Mouse (Mus musculus): ENCODE results near the gene Slc50a1.

The Slc50a1 gene

DNA sequence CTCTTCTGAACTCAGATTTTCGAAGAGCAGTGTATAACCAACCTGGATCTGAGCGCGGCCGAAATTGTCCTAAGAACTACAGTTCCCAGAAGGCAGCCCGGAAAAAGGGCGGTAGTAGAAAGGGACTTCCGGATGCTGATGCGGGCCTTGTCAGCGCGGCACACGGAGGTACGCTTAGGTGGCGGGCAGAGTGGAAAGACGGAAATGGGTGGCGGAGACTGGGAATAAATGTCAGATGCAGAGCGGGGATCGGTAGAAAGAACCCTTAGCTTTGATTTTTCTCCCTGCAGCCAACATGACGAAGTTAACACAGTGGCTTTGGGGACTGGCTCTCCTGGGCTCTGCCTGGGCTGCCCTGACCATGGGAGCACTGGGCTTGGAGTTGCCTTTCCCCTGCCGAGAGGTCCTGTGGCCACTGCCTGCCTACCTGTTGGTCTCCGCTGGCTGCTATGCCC lies 3.9 kb downstream of the Slc50a1 start:
- DNase-seq (ENCODE audit: low spot score in 2 of 2): peak; percentile 85

DNA sequence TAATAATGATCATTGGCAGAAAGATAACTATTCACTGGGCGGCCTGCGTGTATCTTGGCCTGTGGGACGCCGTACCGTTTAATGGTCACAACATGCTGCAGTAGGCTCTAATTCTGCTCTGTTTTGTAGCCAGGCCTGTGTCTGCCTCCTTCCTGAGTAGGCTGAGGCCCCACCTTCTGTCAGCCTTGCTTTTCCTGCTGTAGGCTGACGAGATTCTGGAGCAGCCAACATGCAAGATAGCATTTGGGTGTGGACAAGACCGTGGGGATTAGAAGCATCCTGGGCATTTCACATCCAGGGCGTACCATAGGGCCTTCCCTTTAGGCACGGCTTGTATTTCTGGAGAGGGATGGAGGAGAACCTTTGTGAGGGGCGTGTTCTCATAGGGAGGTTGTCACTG lies 8.0 kb downstream of the Slc50a1 start:
- DNase-seq (ENCODE audit: low spot score in 2 of 2): no peak

DNA sequence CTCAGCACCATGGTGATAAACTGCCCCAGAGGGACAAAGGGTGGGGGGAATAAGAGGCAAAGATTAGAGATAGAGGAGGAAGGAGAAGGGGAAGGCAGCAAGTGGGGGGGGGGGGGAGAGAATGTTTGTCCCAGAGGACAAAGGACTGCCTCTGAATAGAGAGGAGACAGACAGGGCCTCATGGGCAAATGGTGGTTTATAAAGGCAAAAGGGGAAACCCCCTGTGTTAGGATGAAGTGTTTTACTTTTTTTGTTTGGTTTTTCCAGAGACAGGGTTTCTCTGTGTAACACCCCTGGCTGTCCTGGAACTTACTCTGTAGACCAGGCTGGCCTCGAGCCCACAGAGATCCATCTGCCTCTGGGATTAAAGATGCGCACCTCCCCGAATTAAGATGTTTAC lies 10.2 kb downstream of the Slc50a1 start:
- DNase-seq (ENCODE audit: low spot score in 2 of 2): no peak

DNA sequence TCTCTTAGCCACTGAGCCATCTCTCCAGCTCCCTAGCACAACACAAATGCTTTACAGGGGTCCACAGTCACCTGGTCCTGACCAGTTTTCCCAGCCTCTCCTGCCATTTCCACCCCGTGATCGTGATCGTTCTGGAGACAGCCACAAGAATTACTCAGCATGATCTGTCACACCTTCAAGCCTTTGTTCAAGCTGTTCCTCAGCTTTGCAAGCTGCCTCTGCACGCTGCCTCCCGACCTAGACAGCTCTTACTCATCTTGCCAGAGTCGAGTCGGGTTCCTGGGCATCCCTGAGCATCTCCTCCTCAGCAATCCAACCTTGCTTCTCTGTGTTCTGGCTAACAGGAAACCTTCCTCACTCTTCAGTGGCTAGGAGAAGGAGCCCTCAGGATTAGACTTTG lies 11.3 kb downstream of the Slc50a1 start, which contains the start of gene Dpm3:
Dpm3 (plus strand) TSS at position 283 of the 400 bp plus-strand sequence.
- DNase-seq (ENCODE audit: low spot score in 2 of 2): no peak

DNA sequence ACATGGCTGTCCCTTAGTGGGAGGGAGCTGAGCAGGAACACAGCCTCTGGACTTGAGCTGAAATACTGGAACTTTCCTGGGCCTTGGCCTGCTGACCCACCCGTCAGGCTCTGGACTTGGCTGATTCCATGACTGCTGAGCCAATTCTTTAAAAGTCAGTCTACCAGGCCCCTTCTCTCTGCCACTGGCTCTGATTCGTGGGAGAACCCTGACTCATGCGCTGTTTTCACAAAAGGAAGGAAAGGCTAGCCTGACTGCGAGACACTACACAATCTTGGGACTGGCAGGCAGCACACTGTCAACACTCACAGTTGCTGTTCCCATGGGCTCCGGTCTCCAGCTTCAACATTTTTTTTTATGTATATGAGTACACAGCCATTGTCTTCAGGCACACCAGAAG lies 14.2 kb downstream of the Slc50a1 start:
- no peak for DNase-seq (ENCODE audit: low spot score in 2 of 2)

DNA sequence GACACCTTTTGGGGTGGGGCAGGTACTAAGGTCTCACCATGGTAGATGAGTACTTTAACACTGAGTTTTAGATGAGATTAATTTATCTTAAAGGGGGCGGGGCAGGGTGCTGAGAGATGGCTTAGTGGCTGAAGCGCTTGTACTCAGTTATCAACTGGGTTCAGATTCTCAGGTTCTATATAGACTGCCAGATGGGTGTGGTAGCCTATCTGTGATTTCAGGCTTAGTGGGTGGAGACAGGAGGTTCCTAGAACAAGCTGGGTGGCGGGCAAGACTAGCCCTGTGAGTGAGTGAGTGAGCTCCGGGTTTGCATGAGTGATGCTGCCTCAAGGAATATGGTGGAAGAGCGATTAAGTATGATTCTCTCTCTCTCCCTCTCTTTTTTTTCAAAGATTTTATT lies 15.4 kb downstream of the Slc50a1 start:
- no peak for DNase-seq (ENCODE audit: low spot score in 2 of 2)

DNA sequence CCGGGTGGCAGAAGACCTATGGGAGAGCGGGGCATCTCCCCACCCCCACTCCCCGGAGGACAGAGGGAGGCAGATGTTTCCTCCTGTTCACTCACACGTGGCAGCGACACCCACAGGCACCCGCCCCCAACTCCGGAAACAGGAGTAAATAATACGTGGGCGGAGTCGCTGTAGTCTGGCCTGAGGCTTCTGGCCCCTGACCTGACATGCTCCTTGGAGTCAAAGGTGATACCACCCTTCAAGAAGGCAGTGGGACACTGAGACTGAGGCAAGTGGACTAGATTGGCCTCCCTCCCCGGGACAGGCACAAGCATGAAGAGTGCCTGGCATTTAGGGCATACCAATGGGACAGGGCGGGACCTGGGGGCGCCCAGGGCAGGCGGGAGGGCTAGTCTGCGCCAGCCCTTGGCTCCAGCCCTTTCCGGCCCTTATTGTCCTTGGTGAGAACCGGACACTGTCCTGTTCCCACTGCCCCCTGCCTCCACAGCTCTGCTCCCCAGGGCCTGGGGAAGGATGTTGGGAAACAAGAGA lies 18.9 kb downstream of the Slc50a1 start:
- DNase-seq (ENCODE audit: low spot score in 2 of 2): no peak

DNA sequence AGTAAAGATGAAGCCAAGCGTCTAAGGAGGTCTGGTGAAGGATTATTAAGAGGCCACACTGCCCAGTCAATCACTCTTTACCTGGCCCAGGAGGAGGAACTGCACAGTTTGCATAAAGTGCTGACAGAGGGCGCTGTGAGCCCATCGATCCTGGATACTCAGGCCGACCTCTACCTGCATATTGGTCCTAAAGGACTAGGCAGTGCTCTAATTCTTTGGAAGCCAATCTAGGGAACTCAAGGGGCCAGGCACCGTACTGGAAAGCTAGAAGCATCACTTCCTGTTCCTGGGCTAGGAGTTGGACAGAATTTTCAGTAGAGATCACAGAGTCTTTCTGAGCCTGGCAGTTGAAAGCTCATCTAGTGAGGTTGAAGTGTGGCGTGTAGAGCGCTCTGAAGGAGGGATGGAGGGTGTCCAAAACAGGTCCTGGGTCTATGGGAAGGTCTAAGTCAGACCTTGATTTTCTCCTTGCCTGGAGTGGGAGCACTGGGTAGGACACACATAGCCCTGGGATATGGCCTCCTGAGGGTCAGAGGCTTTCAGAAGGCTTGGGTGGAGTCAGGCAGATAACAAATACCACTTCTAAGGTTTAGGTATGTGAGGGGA lies 19.8 kb downstream of the Slc50a1 start:
- no peak for DNase-seq (ENCODE audit: low spot score in 2 of 2)

DNA sequence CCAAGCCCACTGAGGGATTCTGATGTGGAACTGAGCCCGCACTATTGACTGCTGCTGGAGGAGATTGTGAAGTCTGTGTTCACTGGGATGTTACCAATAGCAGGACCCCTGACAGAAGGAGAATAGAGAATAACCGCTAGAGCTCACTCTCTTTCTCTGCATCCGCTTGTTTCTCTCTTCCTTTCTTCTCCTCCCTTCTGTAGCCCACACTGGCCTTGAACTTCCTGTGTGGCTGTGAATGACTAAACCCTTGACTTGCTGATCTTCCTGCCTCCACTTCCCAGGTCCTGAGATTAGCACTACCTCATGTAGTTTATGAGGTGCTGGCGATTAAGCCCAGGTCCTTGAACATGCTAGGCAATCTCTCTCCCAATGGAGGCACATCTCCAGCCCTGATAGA lies 22.9 kb downstream of the Slc50a1 start:
- DNase-seq (ENCODE audit: low spot score in 2 of 2): no peak

DNA sequence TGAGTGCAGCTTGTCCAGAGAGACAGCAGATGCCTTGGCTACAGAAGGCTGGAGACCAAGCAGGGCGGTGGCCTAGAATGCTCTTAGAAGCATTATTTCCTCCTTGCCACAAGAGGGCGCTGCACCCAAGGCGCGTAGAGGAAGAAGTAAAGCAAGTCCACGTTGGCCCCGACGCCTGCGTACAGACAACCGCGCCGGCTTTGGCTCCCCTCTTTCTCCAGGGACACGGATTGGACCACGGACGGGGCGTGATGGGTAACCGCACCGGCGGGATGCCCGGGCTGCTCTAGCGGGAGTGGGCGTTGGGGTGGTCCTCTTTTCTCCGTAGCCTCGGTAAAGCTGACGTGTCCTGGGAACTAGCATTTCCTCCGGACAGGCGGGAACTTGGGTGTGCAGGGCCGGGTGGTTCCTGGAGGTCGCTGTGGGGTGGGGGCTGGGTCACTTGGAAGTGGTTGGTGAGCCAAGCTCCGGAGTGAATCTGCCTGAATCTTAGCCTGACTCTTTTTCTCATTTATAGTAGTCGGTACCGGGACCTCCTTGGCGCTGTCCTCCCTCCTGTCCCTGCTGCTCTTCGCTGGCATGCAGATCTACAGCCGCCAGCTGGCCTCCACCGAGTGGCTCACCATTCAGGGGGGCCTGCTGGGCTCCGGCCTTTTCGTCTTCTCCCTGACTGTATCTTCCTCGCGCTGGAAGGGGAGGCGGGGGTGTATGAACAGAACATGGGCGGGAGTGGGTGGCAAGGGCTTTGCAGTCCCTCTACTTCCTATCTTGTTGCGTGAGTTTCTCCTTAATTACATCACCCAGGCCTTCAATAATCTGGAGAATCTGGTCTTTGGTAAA lies 23.9 kb downstream of the Slc50a1 start, which contains the start of gene Trim46:
Trim46 (minus strand) TSS at position 49 of the 840 bp plus-strand sequence.
- DNase-seq (ENCODE audit: low spot score in 2 of 2): peak; percentile 91 to 92

DNA sequence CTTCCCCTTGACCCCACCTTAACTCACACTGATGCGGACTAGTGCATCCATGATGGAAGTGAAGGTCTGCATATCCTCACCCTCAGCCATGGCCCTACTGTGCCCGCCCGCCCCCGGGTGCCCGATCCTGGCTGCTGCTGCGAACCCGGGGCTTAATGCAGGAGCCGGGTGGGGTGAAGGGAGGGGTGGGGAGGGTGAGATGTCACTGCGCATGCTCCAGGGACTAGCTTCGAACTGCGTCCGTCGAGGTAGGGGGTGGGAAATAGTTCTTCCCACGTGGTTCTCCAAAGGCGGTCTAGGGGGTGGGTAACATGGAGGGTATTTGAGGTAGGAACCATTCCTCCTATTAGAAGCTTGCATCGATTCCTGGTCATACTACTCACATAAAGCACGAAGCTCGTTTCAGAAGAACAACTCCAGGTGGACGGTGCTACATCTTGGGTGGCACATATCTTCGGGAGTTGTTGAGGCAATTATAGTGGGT lies 24.6 kb downstream of the Slc50a1 start, which contains the start of gene Krtcap2:
Krtcap2 (plus strand) TSS at position 279 of the 484 bp plus-strand sequence.
- peak; percentile 70 to 75 for DNase-seq (ENCODE audit: low spot score in 2 of 2)

DNA sequence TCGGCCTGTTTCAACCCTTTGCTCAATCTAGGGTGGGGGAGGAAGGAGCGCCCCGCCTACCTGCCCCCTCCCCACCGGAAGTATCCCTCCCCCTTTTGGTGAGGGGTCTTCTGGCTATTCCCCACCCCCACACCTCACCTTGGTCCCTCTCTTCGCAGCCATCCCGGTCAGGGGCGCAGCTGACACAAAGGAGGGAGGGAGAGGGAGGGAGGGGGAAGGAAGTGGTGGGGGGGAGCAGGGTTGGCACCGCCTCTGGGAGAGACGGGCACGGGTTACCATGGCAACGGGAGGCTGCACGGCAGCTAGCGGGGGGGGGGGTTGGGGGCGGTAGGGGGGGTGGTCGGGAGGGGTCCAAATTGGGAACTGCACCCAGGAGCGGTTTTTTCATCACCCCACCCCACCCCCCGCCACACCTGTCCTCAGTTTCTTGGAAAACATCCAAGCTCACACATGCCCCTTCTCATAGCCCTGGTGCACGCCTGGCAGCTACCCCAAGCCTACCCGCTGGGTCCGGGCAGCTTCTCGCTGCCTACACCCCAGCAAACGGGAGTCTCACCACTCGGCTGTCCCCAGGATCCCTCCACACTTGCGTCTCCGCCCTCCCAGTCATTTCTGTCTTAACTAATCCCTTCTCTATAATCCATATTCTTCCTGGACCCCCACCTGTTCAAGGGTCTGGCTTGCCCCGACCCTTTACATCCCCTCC lies 25.2 kb downstream of the Slc50a1 start:
- DNase-seq (ENCODE audit: low spot score in 2 of 2): peak; percentile 69 to 76

DNA sequence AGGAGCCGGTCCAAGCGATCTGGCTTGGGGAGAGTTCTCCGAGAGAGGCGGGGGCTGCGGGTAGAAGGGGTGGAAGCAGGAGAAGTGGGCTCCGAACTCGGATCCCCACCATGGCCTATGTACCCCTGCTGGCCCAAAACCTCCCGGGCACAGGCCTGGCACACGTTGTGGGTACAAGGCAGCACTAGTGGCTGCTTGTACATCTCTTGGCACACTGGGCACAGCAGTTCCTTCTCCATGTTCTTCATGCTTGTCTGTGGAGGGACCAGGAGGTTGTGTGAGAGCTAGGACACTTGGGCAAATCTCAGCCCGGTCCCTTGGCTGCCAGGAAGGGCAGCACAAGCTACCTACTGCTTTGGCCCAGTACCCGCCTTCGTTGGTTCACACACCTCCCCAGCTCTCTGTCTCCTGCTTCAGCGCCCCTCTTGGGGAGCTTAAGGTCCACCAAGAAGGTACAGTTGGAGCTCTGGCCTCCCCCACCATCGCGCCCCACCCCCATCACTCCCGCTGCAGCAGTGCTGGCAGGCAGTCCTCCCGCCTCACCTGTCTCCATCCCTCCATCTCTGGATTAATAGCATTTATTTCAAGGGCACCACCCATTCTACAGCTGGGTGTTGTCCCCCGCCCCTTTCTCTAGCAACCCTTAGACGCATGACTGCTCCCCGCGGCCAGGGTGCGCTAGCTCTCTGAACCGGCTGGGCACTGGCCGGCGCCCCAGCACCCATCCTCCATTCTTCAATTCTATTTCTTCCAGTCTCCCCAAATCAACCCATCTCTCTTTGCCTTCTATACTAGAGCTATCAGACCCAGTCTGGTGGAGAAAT lies 26.0 kb downstream of the Slc50a1 start:
- DNase-seq (ENCODE audit: low spot score in 2 of 2): no peak

DNA sequence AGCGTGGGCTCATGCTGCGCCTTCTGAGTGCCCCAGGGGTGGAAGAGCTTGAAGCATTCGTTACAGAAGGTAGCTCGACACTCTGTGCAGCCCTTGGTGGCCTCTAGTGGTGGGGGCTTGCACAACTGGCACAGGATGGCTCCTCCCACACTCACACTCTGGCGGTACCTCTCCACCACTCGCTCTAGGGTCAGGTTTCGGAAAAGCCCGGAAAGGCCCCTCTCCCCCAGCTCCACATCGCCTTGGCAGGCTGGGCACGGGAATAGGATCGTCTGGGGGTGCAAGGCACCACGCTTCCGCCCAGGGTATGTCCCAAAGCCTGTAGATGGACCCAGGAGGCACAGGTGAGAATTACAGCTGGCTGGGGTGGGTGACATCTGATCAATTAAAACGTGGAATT lies 26.8 kb downstream of the Slc50a1 start:
- DNase-seq (ENCODE audit: low spot score in 2 of 2): peak in 1 of 2 experiments; percentile 60

DNA sequence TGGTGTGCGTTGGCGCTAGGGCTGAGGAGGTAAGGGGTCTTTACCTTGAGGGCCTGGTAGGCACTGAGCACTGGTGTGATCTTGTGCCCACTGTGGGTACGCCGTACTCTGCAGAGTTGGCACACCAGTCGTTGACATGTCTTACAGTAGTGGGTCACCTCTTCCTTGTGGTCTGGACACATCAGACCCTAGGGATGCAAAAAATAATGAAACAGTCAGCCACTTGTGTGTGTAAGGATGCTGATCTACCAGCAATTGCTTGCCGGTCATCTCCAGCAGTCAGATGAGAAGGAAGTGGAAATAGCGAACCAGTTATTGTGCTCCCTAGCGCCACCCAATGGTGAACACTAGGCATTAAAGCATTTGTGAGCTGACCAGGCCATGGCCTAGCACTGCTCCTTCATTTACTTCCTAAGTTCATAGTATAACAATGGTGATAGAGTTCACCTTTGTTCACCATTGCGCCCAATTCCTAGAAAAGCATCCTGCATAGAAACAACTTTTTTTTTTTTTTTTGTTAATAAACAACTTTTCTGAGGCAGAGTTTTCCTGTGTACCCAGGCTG lies 28.0 kb downstream of the Slc50a1 start:
- DNase-seq (ENCODE audit: low spot score in 2 of 2): peak; percentile 63 to 72

DNA sequence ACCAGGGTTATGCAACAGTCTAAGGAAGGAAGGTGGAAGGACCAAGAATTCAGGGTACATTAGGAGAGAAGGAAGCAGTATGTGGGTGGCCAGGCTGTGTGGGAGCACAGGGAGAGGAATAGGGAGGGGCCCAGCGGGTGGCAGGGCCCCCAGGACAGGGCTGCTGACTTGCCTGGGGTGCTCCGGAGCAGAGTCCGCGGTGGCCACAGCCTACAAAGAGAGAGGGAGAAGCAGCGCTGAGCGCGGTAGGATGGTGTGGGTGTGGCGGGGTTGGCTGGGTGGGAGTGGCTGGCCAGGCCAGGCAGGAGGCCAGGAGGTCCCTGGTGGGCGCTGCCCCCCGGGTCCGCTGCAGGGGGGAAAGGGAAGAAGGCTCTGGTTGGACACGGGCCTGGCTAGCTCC lies 31.9 kb downstream of the Slc50a1 start:
- no peak for DNase-seq (ENCODE audit: low spot score in 2 of 2)

DNA sequence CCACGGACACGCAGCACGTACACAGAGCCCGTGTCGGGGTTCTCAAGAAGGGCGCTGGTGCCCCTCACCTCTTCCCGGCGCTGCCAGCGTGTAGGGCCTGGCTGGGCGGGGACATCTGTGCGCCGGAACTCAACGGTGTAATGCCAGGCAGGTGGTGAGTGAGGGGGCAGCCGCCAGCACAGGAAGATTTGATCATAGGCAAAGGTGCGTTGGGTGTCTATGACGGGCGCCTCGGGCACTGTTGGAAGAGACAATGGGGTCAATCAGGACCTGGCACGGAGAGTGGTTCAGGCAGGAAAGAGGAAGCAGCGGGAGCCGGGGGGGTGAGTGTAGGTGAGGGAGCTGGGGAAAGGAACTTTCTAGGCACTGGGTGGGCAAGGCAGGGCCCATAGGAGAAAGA lies 32.7 kb downstream of the Slc50a1 start:
- DNase-seq (ENCODE audit: low spot score in 2 of 2): no peak

DNA sequence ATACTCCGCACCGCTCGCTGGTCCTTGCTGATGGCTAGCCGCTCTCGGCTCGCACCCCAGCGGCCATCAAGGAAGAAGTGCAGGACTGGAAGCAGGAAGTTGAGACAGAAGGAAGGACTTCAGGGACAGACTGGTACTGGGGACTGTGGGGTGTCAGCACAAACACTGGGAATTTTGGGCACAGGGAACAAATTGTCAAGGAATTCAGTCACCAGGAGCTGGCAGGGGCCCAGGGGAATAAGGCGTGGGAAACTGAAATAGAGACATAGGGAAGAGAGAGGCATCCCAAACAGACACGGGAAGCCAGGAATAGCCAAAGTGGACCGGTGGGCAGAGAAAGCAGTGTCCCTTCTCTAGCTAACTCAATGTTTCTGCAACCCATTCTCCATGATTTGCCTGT lies 33.9 kb downstream of the Slc50a1 start:
- DNase-seq (ENCODE audit: low spot score in 2 of 2): no peak

DNA sequence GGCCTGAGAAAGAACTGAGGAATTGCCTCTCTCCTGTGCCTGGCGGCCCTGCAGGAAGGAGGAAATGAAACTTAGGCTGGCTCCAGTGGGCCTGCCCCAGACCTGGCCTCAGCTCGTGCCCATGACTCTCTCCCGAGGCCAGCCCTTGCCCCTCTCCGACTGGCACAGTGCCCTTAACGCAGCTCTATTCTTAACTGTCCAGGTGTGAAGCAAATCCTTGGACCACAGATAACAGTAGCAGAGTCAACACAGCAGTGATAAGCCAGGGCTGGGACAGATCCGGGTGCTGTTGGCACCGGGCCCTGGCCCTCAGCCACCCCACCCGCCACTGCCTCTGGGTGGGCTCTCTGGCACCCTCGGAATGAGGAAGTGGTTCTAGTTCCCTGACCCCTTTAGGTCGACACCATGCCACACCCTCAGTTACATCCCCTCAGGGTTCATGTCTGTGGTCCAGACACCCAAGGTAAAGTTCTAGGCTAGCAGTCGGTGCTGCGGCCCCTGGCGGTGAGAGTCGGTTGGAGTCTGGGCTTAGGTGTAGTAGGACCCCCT lies 36.7 kb downstream of the Slc50a1 start:
- DNase-seq (ENCODE audit: low spot score in 2 of 2): no peak

DNA sequence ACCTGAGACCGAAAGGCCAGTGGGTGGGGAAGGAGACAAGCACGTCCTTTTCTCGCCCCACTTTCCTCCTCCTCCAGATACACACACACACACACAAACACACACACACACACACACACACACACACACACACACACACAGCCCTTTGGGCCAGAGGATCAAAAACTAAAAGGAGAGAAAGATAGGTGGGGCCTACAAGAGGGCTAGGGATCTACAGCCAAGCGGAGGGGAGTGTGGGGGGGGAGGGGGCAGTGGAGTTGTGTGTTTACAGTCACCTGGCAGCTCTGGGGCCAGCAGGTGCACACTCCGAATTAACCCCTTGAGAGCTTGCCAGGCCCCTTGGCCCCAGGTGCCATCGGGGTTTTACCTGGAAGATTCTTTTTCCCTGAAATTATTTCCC lies 37.8 kb downstream of the Slc50a1 start:
- no peak for DNase-seq (ENCODE audit: low spot score in 2 of 2)

Measured in right cerebral cortex, adult 2 months (tissue).